Mouse (Mus musculus): ENCODE data around the gene Kat6b.
"Not testable (repeated sequence)": the region's sequence is repeated elsewhere in the genome, so short reads cannot be mapped to it uniquely, and the experiment has no call there.

Gene Kat6b

DNA sequence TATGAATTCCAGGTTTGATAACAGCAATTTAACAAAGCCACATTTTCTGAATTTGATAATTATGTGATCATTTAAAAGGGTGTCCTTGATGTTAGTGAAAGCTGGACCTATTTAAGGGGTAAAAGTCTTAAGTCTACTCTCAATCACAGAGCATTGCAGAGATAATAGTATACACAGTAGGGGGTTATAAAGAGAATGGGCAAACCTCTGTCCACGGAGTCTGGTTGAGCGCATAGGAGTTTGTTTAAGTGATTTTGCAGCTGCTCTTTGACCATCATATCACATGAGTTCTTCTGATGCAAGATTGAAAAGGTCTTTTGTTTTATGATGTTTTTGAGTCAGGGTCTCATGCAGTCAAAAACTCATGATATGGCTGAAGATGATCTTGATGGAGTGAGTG, 3.0 kb downstream of the Kat6b start:
- no peak for DNase-seq (ENCODE audit: inconsistent age in 2 of 2, low spot score in 1 of 2)

DNA sequence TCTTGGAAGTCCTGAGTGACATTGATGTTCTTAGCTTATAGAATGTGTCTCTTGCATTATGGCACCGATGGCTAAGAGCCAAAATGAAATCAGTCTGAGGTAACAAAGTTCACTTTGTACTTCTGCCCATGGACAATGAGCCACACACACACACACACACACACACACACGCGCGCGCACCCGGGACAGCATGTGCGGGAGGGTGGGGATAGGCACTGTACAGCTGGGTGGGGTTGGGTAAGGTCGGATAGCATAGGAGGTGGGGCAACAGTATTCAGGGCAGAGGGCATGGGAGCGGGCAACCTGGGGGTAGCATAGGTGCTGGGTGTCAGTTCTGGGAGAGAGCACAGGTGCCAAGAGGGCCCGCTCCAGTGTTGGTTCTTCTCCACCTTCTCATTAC, 3.5 kb downstream of the Kat6b start:
- no peak for DNase-seq (ENCODE audit: inconsistent age in 2 of 2, low spot score in 1 of 2)

DNA sequence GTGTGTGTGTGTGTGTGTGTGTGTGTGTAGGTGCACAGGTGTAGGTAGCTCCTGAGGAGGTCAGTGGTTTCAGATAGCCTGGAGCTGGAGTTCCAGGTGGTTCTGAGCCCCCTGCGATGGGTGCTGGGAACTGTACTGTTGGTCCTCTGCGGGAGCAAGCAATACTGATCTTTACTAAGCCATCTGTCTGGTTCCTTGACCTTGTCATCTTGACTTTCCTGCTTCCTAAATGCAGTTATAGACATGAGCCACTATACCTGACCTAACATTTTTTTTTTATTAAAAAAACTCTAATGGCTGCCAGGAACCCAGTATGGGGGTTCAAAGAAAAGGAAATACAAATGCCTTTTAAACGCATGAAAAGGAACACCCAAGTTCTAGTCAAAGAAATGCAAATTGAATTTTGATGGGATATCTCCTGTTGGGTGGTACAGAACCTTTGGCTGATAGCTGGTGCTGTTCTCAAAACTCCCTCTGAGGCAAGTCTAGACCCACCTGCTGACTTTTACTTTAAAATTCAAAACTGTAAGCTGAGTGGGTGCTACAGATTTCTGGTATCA, 4.8 kb downstream of the Kat6b start:
- no peak for DNase-seq (ENCODE audit: inconsistent age in 2 of 2, low spot score in 1 of 2)

DNA sequence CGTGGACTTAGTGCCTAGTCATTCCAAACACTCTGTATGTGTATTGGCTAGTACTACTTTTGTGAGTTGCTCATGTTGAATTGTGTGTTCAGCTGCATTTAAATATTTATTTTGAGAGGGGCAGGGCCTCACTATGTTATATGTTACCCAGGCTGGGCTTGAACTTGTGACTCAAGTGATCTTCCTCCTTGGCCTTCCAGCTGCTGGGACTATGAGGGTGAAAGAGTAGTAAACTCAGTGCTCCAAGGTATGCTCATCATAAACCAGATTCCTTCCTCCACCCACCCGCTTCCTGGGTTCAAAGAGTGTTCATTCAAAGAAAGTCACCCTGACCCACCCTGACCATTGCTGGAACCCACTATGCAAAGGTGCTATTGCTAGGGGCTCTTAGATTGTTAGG, 5.9 kb downstream of the Kat6b start:
- not testable (repeated sequence) for DNase-seq (ENCODE audit: inconsistent age in 2 of 2, low spot score in 1 of 2)

DNA sequence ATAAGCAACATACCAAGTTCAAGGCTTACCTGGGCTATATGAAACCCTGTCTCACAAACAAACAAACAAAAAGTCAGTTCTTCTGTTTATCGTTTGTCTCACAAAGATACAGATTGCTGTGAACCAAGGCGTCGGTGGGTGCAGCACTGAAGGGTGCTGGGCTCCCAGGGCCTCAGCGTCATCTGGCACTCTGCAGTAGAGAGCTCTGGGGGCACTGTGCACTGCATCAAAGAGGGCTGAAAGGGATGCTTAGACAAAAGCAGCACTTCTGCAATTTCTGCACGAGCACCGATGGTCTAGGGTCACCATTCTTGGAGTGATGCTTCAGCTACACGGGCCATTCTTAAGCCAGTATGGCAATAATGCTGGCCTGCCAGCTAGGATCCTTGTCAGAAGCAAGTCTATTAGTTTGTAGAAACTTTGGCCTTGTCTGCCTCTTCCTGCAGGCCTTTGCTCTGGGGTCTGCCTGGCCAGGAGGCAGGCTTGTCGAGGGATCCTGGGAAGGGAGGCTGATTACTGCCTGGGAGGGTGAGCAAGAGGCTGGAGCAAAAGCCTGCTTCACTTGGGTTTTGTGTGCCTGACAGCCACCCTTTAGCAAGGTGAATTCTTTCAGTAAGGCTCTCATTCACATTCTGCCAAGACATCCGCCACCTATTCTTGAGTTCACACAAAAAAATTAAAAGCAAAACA, 7.3 kb downstream of the Kat6b start:
- DNase-seq (ENCODE audit: inconsistent age in 2 of 2, low spot score in 1 of 2) = not testable (repeated sequence)

DNA sequence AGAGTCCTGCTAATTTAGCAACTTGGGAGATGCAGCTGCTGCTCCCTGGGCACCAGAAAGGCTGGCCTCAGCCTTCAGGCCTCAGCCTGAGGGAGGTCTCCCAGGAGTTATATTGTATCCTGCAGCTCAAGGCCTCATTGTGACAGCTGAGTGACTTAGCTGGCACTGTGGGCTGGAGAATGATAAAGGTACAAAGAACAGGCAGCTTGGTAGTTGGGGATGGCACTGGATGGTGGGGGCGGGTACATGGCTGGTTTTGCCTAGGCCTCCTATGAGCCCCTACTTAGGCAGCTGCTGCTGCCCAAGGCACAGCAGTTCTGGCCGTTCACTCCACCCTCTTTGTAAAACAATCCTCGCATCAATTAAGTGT, 7.9 kb downstream of the Kat6b start:
- DNase-seq (ENCODE audit: inconsistent age in 2 of 2, low spot score in 1 of 2) = peak in 1 of 2 experiments; percentile 66

DNA sequence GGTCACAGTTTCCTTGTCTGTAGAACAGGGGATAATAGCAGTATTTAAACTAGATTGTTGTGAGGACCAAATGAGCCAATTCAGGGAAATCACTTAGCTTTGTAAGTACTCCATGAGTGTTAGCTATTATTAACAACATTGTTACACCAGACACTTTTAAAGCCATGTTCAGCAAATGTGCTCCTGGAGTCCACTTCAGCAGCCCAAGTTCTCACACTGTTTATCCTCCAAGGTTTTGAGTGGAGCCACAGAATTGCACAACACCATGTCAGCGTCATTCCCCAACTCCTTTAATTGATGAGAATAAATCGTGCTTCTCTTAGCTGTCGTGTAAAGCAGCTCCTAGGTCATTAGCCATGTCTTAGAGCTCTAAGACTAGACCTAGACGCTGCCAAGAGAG, 8.9 kb downstream of the Kat6b start:
- peak in 1 of 2 experiments; percentile 74 for DNase-seq (ENCODE audit: inconsistent age in 2 of 2, low spot score in 1 of 2)

DNA sequence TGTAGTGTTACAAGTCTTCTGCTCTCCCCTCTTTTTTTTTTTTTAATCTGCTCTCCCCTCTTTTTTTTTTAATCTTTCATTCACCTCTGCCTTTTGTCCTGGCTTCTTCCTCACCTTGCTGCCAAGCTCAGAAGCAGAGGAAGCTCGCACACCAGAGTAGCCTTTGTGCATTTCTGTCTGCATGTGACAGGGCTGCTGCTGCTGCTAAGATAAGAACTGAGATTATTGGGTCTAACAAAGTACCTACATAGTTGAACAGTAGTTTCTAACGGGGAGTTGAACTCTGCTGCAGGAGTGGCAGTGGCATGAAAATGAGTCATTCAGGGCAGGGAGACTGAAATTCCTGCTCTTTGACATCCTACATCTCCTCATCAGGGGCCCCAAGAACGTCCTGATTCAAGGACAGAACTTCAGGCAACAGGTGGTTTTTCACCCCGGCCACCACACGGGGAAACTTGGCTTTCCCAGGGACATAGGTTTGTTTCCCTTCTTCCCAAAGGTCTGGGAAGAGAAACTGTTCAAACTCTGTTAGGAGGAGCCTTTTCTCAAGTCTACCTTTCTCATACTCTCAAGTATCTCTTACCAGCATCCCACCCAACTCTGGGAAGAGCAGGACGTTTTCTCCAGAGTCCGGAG, 17.2 kb downstream of the Kat6b start:
- peak in 1 of 2 experiments; percentile 38 for DNase-seq (ENCODE audit: inconsistent age in 2 of 2, low spot score in 1 of 2)

DNA sequence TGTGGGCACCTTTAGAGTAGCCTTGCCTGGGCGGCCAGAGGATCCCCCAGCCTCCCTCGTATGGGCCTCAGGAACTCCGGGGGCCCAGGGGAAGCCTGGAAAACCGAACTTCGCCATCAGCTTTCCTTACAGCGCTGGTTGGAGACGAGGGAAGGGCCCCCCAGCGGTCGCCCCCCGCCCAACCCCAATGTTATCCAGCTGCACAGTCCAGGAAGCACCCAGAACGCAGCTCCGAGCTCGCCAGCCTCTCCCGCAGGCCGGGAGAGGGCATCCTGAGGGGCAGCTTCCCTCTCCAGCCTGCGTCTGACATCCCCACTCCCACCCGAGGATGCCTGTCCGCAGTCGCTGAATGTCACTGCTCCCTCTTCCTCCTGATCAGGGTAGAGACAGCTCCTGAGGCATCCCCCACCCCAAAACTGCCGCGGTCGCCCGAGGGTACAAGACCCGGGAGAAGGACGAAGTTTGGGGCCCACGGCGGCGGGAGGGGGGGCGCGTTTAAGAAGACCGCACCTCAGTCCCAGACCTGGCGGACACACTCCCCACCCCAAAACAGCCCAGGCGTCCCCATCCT, 17.9 kb downstream of the Kat6b start:
- peak; percentile 72 to 90 for DNase-seq (ENCODE audit: inconsistent age in 2 of 2, low spot score in 1 of 2)

DNA sequence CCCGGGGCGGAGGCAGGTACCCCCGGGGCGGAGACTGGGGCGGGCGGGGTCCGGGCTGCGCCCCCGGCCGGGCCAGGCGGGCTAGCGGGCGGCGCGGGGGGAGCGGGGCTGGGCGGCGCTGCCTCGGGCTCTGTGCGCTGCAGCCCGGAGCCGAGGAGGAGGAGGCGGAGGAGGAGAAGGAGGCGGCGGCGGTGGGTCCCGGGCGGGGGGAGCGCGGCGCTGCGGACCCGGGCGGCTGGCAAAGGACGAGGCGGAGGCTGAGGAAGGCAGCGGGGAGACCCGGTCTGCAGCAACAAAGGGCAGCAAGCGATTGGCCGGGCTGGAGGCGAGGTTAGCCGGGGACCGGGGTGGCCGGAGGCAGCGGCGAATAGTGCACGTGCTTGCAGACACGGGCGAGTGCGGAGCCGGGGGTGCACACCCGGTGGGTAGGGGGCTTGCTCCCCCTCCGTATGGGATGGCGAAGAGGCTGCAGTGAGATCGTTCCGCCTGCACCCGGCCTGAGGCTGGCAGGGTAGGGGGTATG, 18.5 kb downstream of the Kat6b start:
- peak in 1 of 2 experiments; percentile 84 for DNase-seq (ENCODE audit: inconsistent age in 2 of 2, low spot score in 1 of 2)

DNA sequence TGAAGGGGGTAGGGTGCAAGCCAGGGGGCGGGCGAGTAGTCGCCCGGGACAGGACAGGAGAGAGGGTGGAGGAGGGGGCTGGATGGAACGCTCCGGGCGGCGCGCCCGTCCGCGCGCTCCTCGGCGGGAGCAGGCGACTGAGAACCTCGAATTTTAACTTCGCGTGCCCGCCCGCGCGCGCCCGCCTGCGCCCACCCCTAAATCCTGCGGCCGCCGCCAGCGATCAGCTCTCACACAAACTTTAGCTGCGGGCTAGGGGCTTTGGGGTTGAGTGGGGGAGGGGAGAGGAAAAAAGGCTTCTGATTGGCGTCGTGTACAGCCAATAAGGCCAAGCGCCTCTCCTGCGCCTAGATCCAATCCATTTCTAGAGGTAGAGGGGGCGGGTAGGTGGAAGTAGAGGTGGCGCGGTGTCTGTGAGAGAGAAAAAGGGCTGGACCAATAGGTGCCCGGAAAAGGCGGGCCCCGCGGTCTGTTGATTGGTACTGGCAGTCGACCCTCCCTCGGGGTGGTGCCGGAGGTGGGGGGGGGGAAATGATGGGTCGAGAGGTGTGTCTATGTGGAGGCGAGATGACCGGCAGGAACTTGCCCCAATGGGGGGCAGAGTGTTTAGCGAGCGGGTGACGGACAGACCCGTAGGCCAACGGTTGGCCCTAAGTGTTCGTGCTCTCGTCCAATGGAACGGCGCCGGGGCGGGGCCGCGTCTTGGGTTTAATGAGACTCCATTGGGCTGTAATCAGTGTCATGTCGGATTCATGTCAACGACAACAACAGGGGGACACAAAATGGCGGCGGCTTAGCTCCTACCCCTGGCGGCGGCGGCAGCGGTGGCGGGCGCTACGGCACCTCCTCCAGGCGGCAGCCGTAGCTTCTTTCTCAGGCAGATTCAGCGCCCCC, 19.2 kb downstream of the Kat6b start:
- DNase-seq (ENCODE audit: inconsistent age in 2 of 2, low spot score in 1 of 2) = peak; percentile 100

DNA sequence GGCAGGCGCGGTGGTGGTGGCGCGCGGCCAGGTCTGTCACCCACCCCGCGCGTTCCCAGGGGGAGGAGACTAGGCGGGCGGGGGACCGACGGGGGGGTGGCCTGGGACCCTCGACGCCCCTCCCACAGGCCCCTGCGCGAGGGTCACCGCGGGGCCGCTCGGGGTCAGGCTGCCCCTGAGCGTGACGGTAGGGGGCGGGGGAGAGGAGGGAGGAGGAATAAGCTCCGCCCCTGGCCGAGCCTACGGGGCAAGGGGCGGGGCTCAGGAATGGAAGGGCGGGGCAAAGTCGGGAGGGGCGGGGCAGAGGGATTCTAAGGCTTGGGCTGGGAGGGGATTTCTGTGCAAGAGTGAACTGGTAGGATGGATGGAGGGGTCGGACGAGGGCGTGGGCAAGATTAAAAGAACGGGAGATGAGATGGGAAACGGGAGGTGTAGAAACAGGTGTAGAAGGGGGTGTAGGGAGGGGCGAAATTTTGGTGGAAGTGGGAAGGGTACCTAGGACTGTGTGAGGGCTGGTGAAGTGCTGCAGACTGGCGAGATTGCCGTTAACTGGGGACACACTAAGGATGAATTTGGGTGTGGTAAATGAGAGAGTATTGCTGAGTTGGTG, 19.9 kb downstream of the Kat6b start:
- DNase-seq (ENCODE audit: inconsistent age in 2 of 2, low spot score in 1 of 2) = peak in 1 of 2 experiments; percentile 92

DNA sequence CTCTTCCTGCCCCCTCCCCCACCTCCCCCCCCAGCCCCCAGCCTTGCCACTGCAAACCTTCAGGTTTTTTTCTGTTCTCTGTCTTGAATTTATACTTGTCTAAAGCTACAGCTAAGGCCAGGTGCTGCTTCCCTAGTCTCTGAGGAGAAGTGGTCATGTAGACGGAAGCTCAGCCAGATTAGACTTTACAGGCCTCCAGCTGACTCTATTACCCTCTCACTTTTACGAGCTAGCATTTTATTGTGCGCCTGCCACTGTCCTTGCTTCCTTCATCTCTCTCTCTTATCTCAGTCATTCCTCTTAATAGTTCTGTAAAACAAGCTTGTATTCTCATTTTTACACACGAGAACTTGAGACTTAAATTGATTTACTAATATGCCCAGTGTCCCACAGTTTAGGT, 23.8 kb downstream of the Kat6b start:
- no peak for DNase-seq (ENCODE audit: inconsistent age in 2 of 2, low spot score in 1 of 2)

DNA sequence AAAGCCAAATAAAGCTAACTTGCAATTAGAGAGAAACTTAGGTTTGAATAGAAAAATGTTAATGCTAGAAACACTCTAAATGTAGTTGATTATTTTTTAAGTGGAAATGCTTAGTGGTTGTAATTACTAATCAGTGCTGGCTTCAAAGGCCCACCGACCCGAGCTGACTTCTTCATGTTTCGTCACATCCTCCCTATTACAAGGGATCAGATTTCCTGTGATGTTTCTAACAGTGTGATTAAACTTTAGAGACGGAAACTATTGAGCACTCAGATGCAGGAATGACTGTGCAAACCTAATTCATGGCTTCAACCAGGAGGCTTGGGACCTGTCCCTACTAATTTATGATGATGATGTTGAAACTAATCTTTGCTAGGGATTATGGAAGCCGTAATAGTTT, 25.8 kb downstream of the Kat6b start:
- DNase-seq (ENCODE audit: inconsistent age in 2 of 2, low spot score in 1 of 2) = no peak

DNA sequence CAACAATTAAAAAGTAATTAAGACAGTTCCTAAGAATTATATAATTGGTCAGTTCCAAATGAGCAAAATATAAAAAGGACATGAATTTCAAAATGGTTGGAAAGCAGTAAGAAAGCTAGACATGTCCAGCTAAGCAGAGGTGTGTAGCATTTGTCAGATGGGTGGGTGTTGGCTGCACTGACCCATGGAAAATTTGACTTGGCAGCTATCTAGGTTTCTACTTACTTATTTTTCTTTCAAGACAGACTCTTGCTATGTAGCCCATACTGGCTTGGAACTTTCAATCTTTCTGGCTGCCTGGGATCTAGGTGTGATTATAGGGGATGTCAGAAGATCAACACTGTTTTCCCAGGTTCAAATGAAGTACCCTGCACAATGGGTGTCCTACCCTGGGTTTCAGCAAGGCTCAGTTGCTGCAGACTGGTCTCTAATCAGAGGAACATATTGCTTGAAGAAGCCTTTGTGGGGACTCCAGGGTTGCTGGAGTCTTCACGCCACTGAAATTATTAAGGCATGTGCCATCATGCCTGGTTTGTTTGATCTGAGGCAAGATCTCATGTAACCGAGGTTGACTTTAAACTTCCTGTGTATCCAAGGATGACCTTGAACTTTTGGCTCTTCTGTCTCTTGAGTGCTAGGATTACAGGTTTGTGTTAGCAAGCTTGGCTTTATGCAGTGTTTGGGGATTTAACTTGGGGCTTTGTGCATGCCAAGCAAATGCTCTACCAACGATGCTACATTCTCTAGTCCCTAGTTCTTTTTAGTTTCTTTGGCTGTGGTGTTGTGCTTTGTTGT, 28.1 kb downstream of the Kat6b start:
- DNase-seq (ENCODE audit: inconsistent age in 2 of 2, low spot score in 1 of 2) = no peak

DNA sequence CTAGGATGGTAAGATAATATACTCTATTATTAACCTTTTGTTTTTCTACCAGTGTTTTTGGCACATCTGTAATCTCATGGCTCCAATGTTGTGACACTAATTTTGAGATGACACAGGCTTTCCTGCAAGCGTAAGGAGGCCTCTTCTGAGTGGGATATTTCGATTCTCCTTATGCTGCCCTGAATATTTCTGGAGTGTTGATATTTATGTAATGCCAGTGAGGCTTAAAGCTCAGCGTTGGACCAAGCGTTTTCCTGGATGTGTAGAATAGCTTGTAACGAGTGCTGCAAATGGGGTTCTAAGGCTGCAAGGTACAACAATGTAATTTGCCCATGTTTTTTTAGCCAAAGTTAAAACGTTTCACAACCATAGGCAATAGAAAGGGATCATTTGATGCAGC, 30.2 kb downstream of the Kat6b start:
- no peak for DNase-seq (ENCODE audit: inconsistent age in 2 of 2, low spot score in 1 of 2)

DNA sequence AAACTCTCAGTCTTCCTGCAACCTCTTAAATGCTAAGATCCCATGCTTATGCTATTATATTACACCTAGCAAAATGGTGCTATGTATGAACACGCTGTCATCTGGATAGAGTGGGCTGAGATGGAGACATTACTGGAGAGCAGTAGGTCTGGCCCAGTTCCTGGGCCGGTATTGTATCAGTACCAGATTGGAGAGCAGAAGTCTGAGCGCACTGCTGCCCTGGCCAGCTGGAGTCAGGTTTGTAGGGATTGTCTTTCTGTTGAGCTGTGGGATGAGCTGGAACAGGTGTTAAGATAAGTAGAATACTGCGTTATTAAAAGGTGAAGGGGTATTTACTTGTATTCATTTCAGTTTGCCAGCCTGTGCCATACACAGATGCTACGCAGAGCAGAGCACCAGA, 34.3 kb downstream of the Kat6b start:
- no peak for DNase-seq (ENCODE audit: inconsistent age in 2 of 2, low spot score in 1 of 2)

DNA sequence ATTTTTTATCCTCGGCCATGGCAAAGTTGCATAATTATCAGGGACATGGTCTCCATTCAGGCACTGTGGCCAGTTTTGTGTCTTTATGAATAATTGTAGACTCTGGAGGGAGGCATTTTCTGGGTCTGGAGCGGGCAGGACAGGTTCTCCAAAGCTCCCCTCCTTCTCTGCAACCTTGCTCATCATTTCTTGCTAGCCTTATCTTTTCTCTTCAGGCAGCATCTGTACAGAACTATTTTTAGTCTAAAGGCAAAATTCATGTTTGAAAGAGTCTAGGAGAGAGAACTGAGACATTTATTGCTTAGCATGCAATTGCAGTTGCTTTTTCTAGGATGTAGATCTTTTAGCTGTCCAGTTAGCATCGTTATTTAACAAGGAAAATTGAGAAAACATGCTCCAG, 38.1 kb downstream of the Kat6b start:
- peak in 1 of 2 experiments; percentile 79 for DNase-seq (ENCODE audit: inconsistent age in 2 of 2, low spot score in 1 of 2)

DNA sequence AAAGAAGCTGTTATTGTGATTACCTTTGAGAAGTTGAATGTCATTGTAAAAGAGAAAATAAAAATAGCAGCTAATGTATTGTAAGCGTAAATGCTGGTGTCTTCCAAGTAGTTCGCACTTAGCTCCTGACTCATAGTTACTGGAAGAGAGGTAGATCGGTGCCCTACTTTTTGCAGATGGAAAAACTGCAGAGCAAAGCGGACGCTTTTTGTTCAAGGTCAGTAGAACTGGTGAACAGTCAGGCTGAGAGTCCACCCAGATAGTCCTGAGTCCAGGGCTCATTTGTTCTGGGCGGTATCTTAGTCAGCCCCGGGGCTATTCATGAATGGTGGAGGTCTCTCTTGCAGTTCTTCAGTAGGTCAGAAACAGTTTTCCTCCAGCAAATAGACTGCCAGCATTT, 39.3 kb downstream of the Kat6b start:
- peak; percentile 66 to 86 for DNase-seq (ENCODE audit: inconsistent age in 2 of 2, low spot score in 1 of 2)

DNA sequence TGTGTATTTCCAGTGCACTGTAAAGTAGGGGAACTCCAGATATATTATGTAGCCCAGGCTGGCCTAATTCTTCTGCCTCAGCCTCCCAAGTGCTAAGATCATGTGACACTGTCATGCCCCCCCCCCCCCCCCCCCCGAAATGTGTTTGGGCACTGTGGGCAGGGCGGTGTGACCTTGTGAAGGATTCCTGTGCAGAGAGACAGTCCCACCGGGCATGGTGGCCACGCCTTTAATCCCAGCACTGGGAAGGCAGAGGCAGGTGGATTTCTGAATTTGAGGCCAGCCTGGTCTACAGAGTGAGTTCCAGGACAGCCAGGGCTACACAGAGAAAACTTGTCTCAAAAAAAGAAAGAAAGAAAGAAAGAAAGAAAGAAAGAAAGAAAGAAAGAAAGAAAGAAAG, 40.3 kb downstream of the Kat6b start:
- DNase-seq (ENCODE audit: inconsistent age in 2 of 2, low spot score in 1 of 2) = not testable (repeated sequence)

Measured in adrenal gland, adult (tissue).